Mouse (Mus musculus): ENCODE results near the gene Prkcsh. TPM values are rescaled to one million over a fixed set of nuclear protein-coding genes. Genes with fewer than 3 reads are reported as not detected.

The Prkcsh gene
- polyA plus RNA-seq, 1 experiment from 2014 or later, result 52.6 TPM

DNA sequence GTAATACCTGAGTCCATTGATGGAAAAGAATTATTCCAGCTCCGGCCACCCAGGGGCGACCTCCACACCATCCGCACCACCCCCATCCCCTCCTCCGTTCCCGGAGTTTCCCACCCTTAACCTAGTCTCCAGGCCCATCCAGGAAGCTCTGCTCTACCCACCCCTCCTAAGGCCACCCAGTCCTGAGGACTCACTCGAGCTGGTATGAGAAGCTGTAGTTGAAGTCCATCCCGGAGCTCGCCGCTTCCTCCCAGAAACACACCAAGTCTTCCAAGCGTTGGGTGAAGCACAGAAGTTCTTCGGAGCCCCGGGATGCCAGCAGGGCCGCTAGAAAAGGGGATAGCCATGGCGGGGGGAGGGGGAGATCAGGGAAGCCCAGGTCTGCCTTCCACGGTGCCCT is 40.6 kb upstream of the Prkcsh start:
- under 1% methylated on average over 15 of the region's 15 CpGs for WGBS (ENCODE audit: insufficient replicate concordance)
- Histone ChIP-seq H3K27ac (peak overlapping the region; percentile 99), H3K36me3 (peaks cover 49% of the 10 kb centered on the region), H3K4me3 (replicated peaks) (peak overlapping the region; percentile 85), H3K4me1 (replicated peaks) (peaks cover 57% of the 10 kb centered on the region), H3K4me2 (peak overlapping the region; percentile 84), H3K9me3 (replicated peaks) (no peaks in the 10 kb centered on the region), H3K27me3 (0 out of 2 replicates have a peak, but pooled peaks cover 6% of the 10 kb centered on the region), H3K9ac (peak overlapping the region; percentile 98)
- ATAC-seq (ENCODE audit: low read depth) (peak; percentile 4; the same call in 1 of the 2 replicates), DNase-seq (no peak)

DNA sequence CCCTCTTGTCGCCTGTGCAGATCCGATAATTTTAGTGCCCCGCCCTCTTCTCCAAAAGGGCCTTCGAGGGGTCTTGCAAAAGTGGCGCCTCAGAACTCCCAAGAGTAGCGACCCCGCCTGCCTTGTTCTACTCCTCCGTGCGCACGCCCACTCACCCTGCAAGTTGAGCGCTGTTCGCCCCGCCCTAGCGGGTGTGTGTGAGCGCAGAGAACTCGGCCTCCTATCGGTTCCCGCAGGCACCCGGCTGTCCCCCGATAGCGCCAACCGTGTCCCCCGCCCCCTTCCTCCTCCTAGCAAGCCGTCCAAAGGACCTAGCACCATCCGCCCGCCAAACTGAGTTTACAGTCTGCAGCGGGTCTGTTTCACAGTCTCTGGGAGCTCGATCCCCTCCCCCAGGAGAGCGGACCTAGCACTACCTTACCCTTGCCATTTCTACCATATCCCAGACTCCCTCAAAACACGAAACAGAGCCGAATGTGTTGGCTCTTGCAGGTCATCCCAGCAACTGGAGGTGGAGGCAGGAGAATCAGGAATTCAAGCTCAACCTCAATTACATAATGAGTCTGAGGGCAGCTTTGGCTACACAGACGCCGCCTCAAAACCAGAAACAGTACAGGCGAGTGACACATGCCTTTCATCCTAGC is 40.1 kb upstream of the Prkcsh start:
- Histone ChIP-seq H3K27ac (peak overlapping the region; percentile 99), H3K27me3 (0 out of 2 replicates have a peak, but pooled peaks cover 6% of the 10 kb centered on the region), H3K4me1 (replicated peaks) (peaks cover 52% of the 10 kb centered on the region), H3K9me3 (replicated peaks) (no peaks in the 10 kb centered on the region), H3K36me3 (peaks cover 45% of the 10 kb centered on the region), H3K4me3 (replicated peaks) (peak overlapping the region; percentile 85), H3K9ac (peak overlapping the region; percentile 98), H3K4me2 (peak overlapping the region; percentile 84)
- ATAC-seq (ENCODE audit: low read depth) (peak; percentile 92), DNase-seq (peak; percentile 99)
- 2% methylated on average over 34 of the region's 34 CpGs for WGBS (ENCODE audit: insufficient replicate concordance)

DNA sequence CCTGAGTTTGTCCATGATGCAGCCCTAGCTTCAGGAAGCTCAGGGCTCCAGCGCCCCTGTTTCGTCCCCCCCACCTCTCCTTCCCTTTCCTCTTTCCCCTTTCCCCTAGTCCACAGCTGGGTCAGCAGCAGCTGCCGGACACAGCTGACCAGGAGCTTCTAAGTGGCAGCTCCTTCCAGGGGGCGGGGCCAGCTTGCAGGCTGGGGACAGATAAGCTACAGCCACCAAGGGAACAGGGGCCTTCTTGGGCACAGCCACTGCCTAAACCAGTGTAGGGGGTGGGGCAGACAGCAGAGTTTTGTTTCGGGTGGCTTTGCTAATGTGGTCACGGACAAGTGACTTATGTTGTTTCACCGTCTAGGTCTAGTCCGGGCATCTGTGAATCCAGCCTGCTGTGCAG is 39.2 kb upstream of the Prkcsh start, which contains the start of gene Epor:
TSS of gene Epor (minus strand) at position 90 of the 400 bp plus-strand sequence.
- peak; percentile 72 for ATAC-seq (ENCODE audit: low read depth)
- Histone ChIP-seq H3K36me3 (peaks cover 37% of the 10 kb centered on the region), H3K9me3 (replicated peaks) (no peaks in the 10 kb centered on the region), H3K4me3 (replicated peaks) (peak within 1 kb of the TSS; percentile 85), H3K27me3 (0 out of 2 replicates have a peak, but pooled peaks cover 6% of the 10 kb centered on the region), H3K4me2 (peak within 1 kb of the TSS; percentile 84), H3K4me1 (replicated peaks) (peaks cover 45% of the 10 kb centered on the region), H3K27ac (peak within 1 kb of the TSS; percentile 99), H3K9ac (peak within 1 kb of the TSS; percentile 98)
- peak; percentile 88 for DNase-seq
- WGBS (ENCODE audit: insufficient replicate concordance), result 2% methylated on average over 8 of the region's 8 CpGs

DNA sequence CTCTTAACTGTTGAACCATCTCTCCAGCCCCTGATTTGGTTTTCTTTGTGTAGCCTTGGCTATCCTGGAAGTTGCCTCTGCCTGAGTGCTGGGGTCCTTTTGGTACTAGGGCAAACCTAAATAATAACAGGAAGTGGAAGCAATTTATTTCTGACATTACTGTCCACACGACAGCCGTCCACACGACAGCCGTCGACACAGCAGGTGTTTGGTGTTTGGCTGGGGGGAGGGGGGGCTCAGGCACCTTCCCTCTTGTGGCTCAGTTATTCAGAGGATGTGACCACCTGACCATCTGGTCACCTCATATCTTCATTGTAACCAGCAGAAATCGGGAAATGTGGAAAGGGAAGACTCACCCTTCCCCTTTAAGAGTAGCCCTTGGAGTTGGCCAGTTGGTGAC is 33.7 kb upstream of the Prkcsh start:
- Histone ChIP-seq H3K4me2 (no peak overlapping the region), H3K27me3 (peaks cover 19% of the 10 kb centered on the region), H3K9me3 (replicated peaks) (no peaks in the 10 kb centered on the region), H3K36me3 (no peaks in the 10 kb centered on the region), H3K4me1 (replicated peaks) (peaks cover 9% of the 10 kb centered on the region), H3K4me3 (replicated peaks) (no peak overlapping the region), H3K27ac (no peak overlapping the region), H3K9ac (no peak overlapping the region)
- ATAC-seq (ENCODE audit: low read depth), result no peak
- WGBS (ENCODE audit: insufficient replicate concordance), result 30% methylated on average over 6 of the region's 6 CpGs
- DNase-seq, result no peak

DNA sequence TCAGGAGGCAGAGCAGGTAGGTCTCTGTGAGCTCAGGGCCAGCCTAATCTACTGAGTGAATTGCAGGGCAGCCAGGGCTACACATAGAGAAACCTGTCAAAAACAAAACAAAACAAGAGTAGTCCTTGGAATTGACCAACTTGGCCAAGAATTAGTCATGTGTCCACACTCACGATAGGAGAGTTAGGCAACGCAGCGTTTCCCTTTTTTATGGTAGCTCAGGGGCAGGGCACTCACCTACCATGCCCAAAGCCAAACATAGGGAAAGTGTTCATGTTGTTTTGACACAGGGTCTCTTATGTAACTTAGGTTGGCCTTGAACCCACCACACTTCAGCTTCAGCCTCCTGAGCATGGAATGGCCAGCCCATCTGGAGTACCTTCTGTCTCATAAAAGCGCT is 33.3 kb upstream of the Prkcsh start:
- no peaks in the 10 kb centered on the region for H3K9me3 ChIP-seq (replicated peaks)
- 73% methylated on average over 4 of the region's 4 CpGs for WGBS (ENCODE audit: insufficient replicate concordance)
- DNase-seq (no peak), ATAC-seq (ENCODE audit: low read depth) (no peak)
- peaks cover 4% of the 10 kb centered on the region for H3K4me1 ChIP-seq (replicated peaks)
- no peak overlapping the region for H3K27ac ChIP-seq
- peaks cover 21% of the 10 kb centered on the region for H3K27me3 ChIP-seq
- no peaks in the 10 kb centered on the region for H3K36me3 ChIP-seq
- H3K4me2 ChIP-seq, result no peak overlapping the region
- H3K9ac ChIP-seq, result no peak overlapping the region
- no peak overlapping the region for H3K4me3 ChIP-seq (replicated peaks)

DNA sequence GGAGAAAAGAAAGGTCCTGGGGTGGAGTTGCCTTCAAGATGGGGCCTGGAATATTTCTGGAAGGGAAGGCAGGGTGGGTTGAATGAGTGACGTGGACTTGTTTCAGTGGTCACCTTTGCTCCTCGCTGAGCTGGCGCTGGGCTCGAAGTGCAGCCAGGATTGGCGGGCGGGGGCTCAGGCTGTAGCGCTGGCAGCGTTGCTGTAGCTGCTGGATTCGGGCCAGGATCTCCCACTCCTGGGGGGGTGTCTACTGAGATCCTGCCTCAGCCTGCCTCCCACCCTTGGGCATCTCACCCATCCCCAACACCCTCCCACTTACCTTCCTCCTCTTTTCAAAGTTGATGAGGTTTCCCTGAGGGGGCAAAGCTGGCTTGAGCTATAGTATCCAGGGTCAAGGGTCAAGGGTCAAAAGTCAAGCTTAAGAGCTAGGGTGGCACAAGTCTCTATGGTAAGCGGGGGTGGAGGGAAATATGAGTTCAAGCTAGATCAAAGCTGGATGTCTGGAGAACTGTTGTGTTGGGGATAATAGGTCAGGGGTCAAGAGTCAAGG is 25.9 kb upstream of the Prkcsh start:
- Histone ChIP-seq H3K9me3 (replicated peaks) (no peaks in the 10 kb centered on the region), H3K27me3 (peaks cover 48% of the 10 kb centered on the region)

DNA sequence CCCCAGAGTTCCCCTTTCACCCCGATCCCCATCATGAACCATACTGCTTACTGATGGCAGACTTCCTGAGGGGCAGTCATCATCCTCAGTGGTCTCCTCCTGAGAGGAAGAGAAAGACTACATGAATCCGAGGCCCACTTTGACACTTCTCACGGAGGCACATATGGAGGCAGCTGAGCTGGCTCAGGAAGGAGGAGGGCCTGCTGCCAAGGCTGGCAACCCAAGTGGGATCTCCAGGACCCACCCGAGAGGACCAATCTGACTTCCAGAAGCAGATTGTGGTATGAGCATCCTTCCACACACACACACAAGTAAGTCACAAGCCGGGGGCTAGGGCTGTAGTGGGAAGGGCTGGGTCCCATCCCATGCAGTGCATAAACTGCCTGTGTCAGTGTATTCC is 25.3 kb upstream of the Prkcsh start:
- no peak overlapping the region for H3K4me3 ChIP-seq (replicated peaks)
- ATAC-seq (ENCODE audit: low read depth), result no peak; the same call in 1 of the 2 replicates
- H3K9ac ChIP-seq, result no peak overlapping the region
- no peaks in the 10 kb centered on the region for H3K9me3 ChIP-seq (replicated peaks)
- no peaks in the 10 kb centered on the region for H3K4me1 ChIP-seq (replicated peaks)
- 61% methylated on average over 5 of the region's 5 CpGs for WGBS (ENCODE audit: insufficient replicate concordance)
- DNase-seq, result no peak
- H3K27ac ChIP-seq, result no peak overlapping the region
- no peaks in the 10 kb centered on the region for H3K36me3 ChIP-seq
- peaks cover 52% of the 10 kb centered on the region for H3K27me3 ChIP-seq
- no peak overlapping the region for H3K4me2 ChIP-seq

More for the DNA sequence above, 25.9 kb upstream of the Prkcsh start:
- WGBS (ENCODE audit: insufficient replicate concordance), result 75% methylated on average over 10 of the region's 10 CpGs
- Histone ChIP-seq H3K4me2 (no peak overlapping the region), H3K9ac (no peak overlapping the region), H3K36me3 (no peaks in the 10 kb centered on the region), H3K4me1 (replicated peaks) (no peaks in the 10 kb centered on the region), H3K27ac (no peak overlapping the region), H3K4me3 (replicated peaks) (no peak overlapping the region)
- ATAC-seq (ENCODE audit: low read depth) (no peak), DNase-seq (no peak)

DNA sequence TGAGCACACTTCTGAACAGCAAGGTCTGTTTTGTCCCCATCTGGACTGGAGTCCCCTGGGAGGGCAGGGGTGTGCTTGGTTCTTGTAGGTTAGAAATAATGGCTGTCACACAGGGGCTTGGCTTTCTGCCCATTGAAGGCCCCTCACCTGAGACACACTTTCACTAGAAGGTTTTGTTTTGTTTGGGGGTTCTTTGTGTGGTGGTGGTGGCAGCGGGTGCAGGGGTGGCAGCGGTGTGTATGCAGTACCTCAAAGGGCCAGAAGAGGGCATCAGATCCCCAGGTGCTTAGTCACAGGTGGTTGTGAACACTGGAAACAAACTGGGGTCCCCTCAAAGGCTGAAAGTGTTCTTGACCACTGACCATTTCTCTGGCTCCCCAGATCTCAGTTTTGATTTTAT is 24.6 kb upstream of the Prkcsh start:
- Histone ChIP-seq H3K27me3 (peaks cover 53% of the 10 kb centered on the region), H3K4me3 (replicated peaks) (no peak overlapping the region), H3K9ac (no peak overlapping the region), H3K27ac (no peak overlapping the region), H3K9me3 (replicated peaks) (no peaks in the 10 kb centered on the region), H3K36me3 (no peaks in the 10 kb centered on the region), H3K4me1 (replicated peaks) (no peaks in the 10 kb centered on the region), H3K4me2 (no peak overlapping the region)
- ATAC-seq (ENCODE audit: low read depth), result peak; percentile 54; the same call in 1 of the 2 replicates
- peak; percentile 48 for DNase-seq
- 7% methylated on average over 2 of the region's 2 CpGs for WGBS (ENCODE audit: insufficient replicate concordance)

DNA sequence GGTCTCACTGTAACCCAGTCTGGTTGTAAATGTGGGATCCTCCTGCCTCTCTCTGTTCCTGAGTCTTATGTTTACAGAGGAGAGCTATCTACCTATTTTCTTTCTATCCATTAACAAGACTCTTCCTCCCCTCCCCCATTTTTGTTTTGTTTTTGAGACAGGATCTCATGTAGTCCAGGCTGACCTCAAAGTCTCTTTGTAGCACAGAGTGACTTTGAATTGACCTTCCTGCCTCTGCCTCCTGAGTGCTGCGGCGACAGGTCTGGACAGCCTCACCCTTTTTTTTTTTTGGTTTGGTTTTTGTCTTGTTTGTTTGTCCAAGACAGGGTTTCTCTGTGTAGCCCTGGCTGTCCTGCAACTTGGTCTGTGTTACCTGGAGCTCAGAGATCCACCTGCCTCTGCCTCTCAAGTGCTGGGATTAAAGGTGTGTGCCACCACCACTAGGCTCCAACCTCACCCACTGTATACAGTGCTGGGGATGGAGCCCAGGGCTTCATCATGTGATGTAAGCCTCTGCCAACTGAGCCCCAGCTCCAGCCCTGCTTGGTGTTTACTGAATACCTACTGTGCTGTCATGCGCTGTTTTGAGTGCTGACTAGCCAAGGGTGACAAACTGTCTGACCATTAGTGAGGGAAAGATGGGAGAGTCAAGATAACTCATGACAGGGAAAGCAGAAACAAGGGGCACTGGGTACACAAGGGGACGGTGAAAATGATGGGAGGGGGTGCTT is 24.0 kb upstream of the Prkcsh start:
- DNase-seq, result no peak
- no peak for ATAC-seq (ENCODE audit: low read depth)
- H3K36me3 ChIP-seq, result no peaks in the 10 kb centered on the region
- no peak overlapping the region for H3K4me3 ChIP-seq (replicated peaks)
- H3K4me1 ChIP-seq (replicated peaks), result no peaks in the 10 kb centered on the region
- H3K27me3 ChIP-seq, result peaks cover 59% of the 10 kb centered on the region
- H3K9ac ChIP-seq, result no peak overlapping the region
- 79% methylated on average over 4 of the region's 4 CpGs for WGBS (ENCODE audit: insufficient replicate concordance)
- no peak overlapping the region for H3K4me2 ChIP-seq
- no peaks in the 10 kb centered on the region for H3K9me3 ChIP-seq (replicated peaks)
- no peak overlapping the region for H3K27ac ChIP-seq

DNA sequence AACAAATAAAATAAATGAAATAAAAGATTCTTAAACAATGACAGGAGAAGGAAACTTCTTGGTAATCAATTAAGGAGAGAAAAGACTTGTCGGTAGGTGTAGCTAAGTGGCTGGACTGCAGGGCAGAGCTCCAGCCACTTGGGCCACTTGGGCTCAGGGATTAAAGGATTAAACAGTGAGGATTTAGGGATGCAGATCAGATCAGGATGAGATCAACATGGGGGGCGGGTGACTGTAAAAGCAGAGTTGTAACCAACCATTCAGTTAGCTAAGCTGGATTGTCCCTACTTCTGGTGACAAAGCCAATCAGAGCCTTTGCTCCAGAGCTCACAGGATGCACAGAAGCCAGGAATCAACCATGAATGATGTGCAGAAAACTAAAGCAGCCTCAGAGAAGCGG is 18.7 kb upstream of the Prkcsh start:
- WGBS (ENCODE audit: insufficient replicate concordance), result 31% methylated on average over 3 of the region's 3 CpGs
- Histone ChIP-seq H3K4me3 (replicated peaks) (no peak overlapping the region), H3K4me1 (replicated peaks) (peaks cover 6% of the 10 kb centered on the region), H3K27me3 (peaks cover 97% of the 10 kb centered on the region), H3K9ac (no peak overlapping the region), H3K9me3 (replicated peaks) (no peaks in the 10 kb centered on the region), H3K4me2 (no peak overlapping the region), H3K27ac (no peak overlapping the region), H3K36me3 (no peaks in the 10 kb centered on the region)
- ATAC-seq (ENCODE audit: low read depth), result no peak
- DNase-seq, result no peak

DNA sequence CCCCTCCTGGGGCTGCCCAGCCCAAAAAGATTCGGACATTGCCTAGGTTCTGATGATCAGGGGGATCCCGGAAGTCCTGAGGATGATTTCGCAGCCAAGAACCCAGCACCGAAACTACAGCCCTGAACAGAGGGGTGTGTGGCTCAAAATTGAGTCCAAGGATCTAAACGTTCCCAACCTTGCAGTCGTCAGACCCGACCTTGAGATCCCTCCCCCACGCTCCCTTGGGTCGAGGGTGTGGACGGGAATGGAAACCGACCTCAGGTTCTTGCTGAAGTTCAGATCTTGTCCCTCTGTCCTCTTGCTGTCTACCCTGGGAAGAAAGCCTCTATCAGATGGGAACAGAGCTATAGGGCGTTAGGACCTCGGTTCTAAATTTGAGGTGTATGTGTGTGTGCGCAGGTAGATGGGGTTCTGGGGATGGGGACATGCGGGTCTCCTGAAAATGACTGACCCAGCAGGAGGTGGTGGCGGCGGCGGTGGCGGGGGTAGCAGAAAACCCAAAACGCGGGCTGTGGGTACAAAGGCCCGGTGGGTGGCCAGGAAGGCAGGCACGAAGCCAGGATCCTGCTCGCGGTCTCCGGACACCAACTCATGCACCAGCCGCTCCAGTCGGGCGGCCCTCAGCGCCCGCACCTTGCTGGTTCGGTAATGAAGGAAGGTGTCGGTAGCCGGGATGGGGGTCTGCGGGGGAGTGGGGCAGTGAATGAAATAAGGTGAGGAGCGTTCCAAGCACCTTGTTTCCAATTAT is 14.8 kb upstream of the Prkcsh start:
- Histone ChIP-seq H3K4me3 (replicated peaks) (no peak overlapping the region), H3K27ac (no peak overlapping the region), H3K4me2 (no peak overlapping the region), H3K9ac (no peak overlapping the region), H3K4me1 (replicated peaks) (peaks cover 19% of the 10 kb centered on the region), H3K36me3 (no peaks in the 10 kb centered on the region), H3K9me3 (replicated peaks) (no peaks in the 10 kb centered on the region), H3K27me3 (peaks cover 99% of the 10 kb centered on the region)
- 8% methylated on average over 36 of the region's 36 CpGs for WGBS (ENCODE audit: insufficient replicate concordance)
- ATAC-seq (ENCODE audit: low read depth) (no peak), DNase-seq (no peak)
